In genomic region chr1:155204560-155205162, GRCm38 (mm10) we compare ENCODE assay signal across 11 mouse cellular contexts. TPM values are rescaled to one million over a fixed set of nuclear protein-coding genes. Genes with fewer than 3 reads are reported as not detected.
DNase-seq lines count a peak whose midpoint lies in the region; ATAC-seq and TF ChIP-seq lines count a peak whose summit lies in the region.
"Had no signal": no experiment of that assay in that cellular context is flagged by ENCODE, and none has a peak within 500 bp of the region (broad histone marks: within the 10 kb centered on the region; RNA-seq: fewer than 3 reads in every experiment).

No protein-coding gene starts in this region.

- peak; percentile 85 for DNase-seq in heart, adult 11 months
- no peak for DNase-seq in heart, postnatal 36 days
- no peak for DNase-seq in limb, embryonic 10.5 days (ENCODE audit: low spot score)
- no peak for DNase-seq in forebrain, embryonic 11.5 days (ENCODE audit: low spot score)
- DNase-seq in midbrain, embryonic 14.5 days: peak; percentile 84
- DNase-seq in thymus, adult 2 months: no peak
- DNase-seq: gastrocnemius, postnatal 10 days had no signal

- 81% methylated on average over 8 of the region's 8 CpGs for WGBS in limb, embryonic 12.5 days
- 92% methylated on average over 8 of the region's 8 CpGs for WGBS in limb, embryonic 10.5 days
- WGBS in forebrain, embryonic 11.5 days: 84% methylated on average over 8 of the region's 8 CpGs
- 53% methylated on average over 8 of the region's 8 CpGs for WGBS in midbrain, embryonic 14.5 days
- WGBS in thymus, adult 2 months: 93% methylated on average over 8 of the region's 8 CpGs

- ATAC-seq in limb, embryonic 12.5 days (ENCODE audit: insufficient number of reproducible peaks, insufficient read depth, low FRiP score, low TSS enrichment, low read depth): no peak
- no peak for ATAC-seq in forebrain, embryonic 11.5 days (replicated peaks; ENCODE audit: low FRiP score)
- ATAC-seq in midbrain, embryonic 14.5 days (ENCODE audit: low FRiP score, low TSS enrichment): no peak
- no peak for ATAC-seq in CD4-positive, CD25-positive, alpha-beta regulatory T cell, adult 4 months
- ATAC-seq: intestine, embryonic 16.5 days had no signal

- no peak overlapping the region for H3K4me3 ChIP-seq in limb, embryonic 12.5 days (replicated peaks)
- H3K4me3 ChIP-seq in limb, embryonic 10.5 days: no peak overlapping the region
- H3K4me3 ChIP-seq in forebrain, embryonic 11.5 days (ENCODE audit: low read depth, low read length): no peak overlapping the region
- H3K4me3 ChIP-seq in midbrain, embryonic 14.5 days (replicated peaks; ENCODE audit: low read depth, low read length): no peak overlapping the region
- no peak overlapping the region for H3K4me3 ChIP-seq in thymus, adult 2 months (ENCODE audit: control insufficient read depth, insufficient read depth, low read length)

- no peaks in the 10 kb centered on the region for H3K27me3 ChIP-seq in limb, embryonic 12.5 days
- no peaks in the 10 kb centered on the region for H3K27me3 ChIP-seq in limb, embryonic 10.5 days (ENCODE audit: low read depth, poor library complexity, severe bottlenecking)
- H3K27me3 ChIP-seq in forebrain, embryonic 11.5 days (ENCODE audit: control insufficient read depth, insufficient read depth, low read length): no peaks in the 10 kb centered on the region
- H3K27me3 ChIP-seq in midbrain, embryonic 14.5 days (ENCODE audit: control insufficient read depth, insufficient read depth, low read length): no peaks in the 10 kb centered on the region
- no peaks in the 10 kb centered on the region for H3K27me3 ChIP-seq in thymus, adult 2 months (ENCODE audit: control insufficient read depth, insufficient read depth, low read length)

- H3K27ac ChIP-seq in limb, embryonic 12.5 days: peak overlapping the region; percentile 64
- no peak overlapping the region for H3K27ac ChIP-seq in limb, embryonic 10.5 days
- H3K27ac ChIP-seq in forebrain, embryonic 11.5 days (ENCODE audit: low read depth, low read length): peak overlapping the region; percentile 46; the same call in 1 of the 2 replicates
- H3K27ac ChIP-seq in midbrain, embryonic 14.5 days (replicated peaks; ENCODE audit: low read depth, low read length): peak overlapping the region; percentile 61; the same call in 1 of the 2 replicates
- H3K27ac ChIP-seq in thymus, adult 2 months (ENCODE audit: control insufficient read depth, insufficient read depth, low read length): no peak overlapping the region
- H3K27ac ChIP-seq: liver, embryonic 14.5 days had no signal

- no peaks in the 10 kb centered on the region for H3K9me3 ChIP-seq in limb, embryonic 12.5 days
- no peaks in the 10 kb centered on the region for H3K9me3 ChIP-seq in limb, embryonic 10.5 days (replicated peaks)
- H3K9me3 ChIP-seq in forebrain, embryonic 11.5 days (ENCODE audit: control insufficient read depth, low read length): no peaks in the 10 kb centered on the region
- no peaks in the 10 kb centered on the region for H3K9me3 ChIP-seq in midbrain, embryonic 14.5 days (ENCODE audit: control insufficient read depth, low read length)

- no peak overlapping the region for H3K4me2 ChIP-seq in limb, embryonic 12.5 days
- H3K4me2 ChIP-seq in forebrain, embryonic 11.5 days (ENCODE audit: low read depth, low read length, severe bottlenecking): no peak overlapping the region
- no peak overlapping the region for H3K4me2 ChIP-seq in midbrain, embryonic 14.5 days (ENCODE audit: low read length)

- H3K9ac ChIP-seq in limb, embryonic 12.5 days (replicated peaks): no peak overlapping the region
- H3K9ac ChIP-seq in forebrain, embryonic 11.5 days (ENCODE audit: low read length): no peak overlapping the region; the same call in none of the 2 replicates
- H3K9ac ChIP-seq in midbrain, embryonic 14.5 days (replicated peaks; ENCODE audit: low read length): no peak overlapping the region
- H3K9ac ChIP-seq: liver, embryonic 14.5 days had no signal

- H3K4me1 ChIP-seq in limb, embryonic 12.5 days (replicated peaks): peaks cover 39% of the 10 kb centered on the region
- H3K4me1 ChIP-seq in limb, embryonic 10.5 days: peaks cover 26% of the 10 kb centered on the region
- peaks cover 9% of the 10 kb centered on the region; the same call in 1 of the 2 replicates for H3K4me1 ChIP-seq in forebrain, embryonic 11.5 days (replicated peaks; ENCODE audit: control insufficient read depth, insufficient read depth, low read length)
- peaks cover 50% of the 10 kb centered on the region for H3K4me1 ChIP-seq in midbrain, embryonic 14.5 days (ENCODE audit: control insufficient read depth, insufficient read depth, low read length)
- H3K4me1 ChIP-seq in thymus, adult 2 months (replicated peaks; ENCODE audit: control insufficient read depth, insufficient read depth, low read length): peaks cover 6% of the 10 kb centered on the region

- TF ChIP-seq POLR2A in thymus, adult 2 months (IDR thresholded peaks at IDR 0.05; ENCODE audit: control insufficient read depth, extremely low read depth, insufficient read depth, low read length, poor library complexity): no peak

- no peak for TF ChIP-seq CTCF in thymus, adult 2 months (IDR thresholded peaks at IDR 0.05; ENCODE audit: borderline replicate concordance, control insufficient read depth, extremely low read depth, insufficient read depth, low read length, poor library complexity)

- peaks cover 72% of the 10 kb centered on the region for H3K36me3 ChIP-seq in limb, embryonic 12.5 days
- H3K36me3 ChIP-seq in limb, embryonic 10.5 days: peaks cover 76% of the 10 kb centered on the region
- H3K36me3 ChIP-seq in forebrain, embryonic 11.5 days (ENCODE audit: control insufficient read depth, insufficient read depth, low read length): peaks cover 3% of the 10 kb centered on the region; the same call in 1 of the 2 replicates
- peaks cover 40% of the 10 kb centered on the region for H3K36me3 ChIP-seq in midbrain, embryonic 14.5 days (ENCODE audit: control insufficient read depth, insufficient read depth, low read length)
- peaks cover 50% of the 10 kb centered on the region for H3K36me3 ChIP-seq in thymus, adult 2 months (ENCODE audit: control insufficient read depth, insufficient read depth, low read length)

- intact Hi-C loops in heart, postnatal 36 days (cut with DNase I): loop anchor here (5.0 kb wide), 1 partner anchor 42 kb away; no protein-coding TSS in a partner anchor

RNA-seq across cellular contexts. Expression of gene BC034090, which starts 39.6 kb away (rescaled TPM):
- total RNA-seq in heart, postnatal 36 days (2021): 10 to 100 TPM; 32.0 to 34.3 TPM
- polyA plus RNA-seq in limb, embryonic 12.5 days (2016; fragmentation: Nextera tagmentation; extraction: Ambion mirVana): 8.4 and 8.6 TPM in 2 replicates
- polyA plus RNA-seq in limb, embryonic 10.5 days (2016; fragmentation: Nextera tagmentation; extraction: Ambion mirVana): 5.2 and 6.8 TPM in 2 replicates
- 3.2 and 3.3 TPM in 2 replicates for polyA plus RNA-seq in forebrain, embryonic 11.5 days (2014; fragmentation: Nextera tagmentation; extraction: Ambion mirVana)
- 3.4 and 3.5 TPM in 2 replicates for polyA plus RNA-seq in midbrain, embryonic 14.5 days (2014; fragmentation: Nextera tagmentation; extraction: Ambion mirVana)
- polyA plus RNA-seq in thymus, adult 2 months (2012; rRNA removed): 7.6 and 13.1 TPM in 2 replicates
- under 1 TPM; 0.29 to 0.32 TPM for polyA plus RNA-seq in CD4-positive, CD25-positive, alpha-beta regulatory T cell, adult 4 months (2017; shearing (Covaris generic))

RNA-seq across cellular contexts. Expression of gene Stx6, which starts 46.1 kb away (rescaled TPM):
- 10 to 100 TPM; 19.9 to 23.8 TPM for total RNA-seq in heart, postnatal 36 days (2021)
- 112 and 113 TPM in 2 replicates for polyA plus RNA-seq in limb, embryonic 12.5 days (2016; fragmentation: Nextera tagmentation; extraction: Ambion mirVana)
- 83.1 and 95.4 TPM in 2 replicates for polyA plus RNA-seq in limb, embryonic 10.5 days (2016; fragmentation: Nextera tagmentation; extraction: Ambion mirVana)
- polyA plus RNA-seq in forebrain, embryonic 11.5 days (2014; fragmentation: Nextera tagmentation; extraction: Ambion mirVana): 102 and 119 TPM in 2 replicates
- polyA plus RNA-seq in midbrain, embryonic 14.5 days (2014; fragmentation: Nextera tagmentation; extraction: Ambion mirVana): 121 and 124 TPM in 2 replicates
- polyA plus RNA-seq in thymus, adult 2 months (2012; rRNA removed): 232 and 272 TPM in 2 replicates
- 10 to 100 TPM; 50.0 to 58.4 TPM for polyA plus RNA-seq in CD4-positive, CD25-positive, alpha-beta regulatory T cell, adult 4 months (2017; shearing (Covaris generic))

RNA-seq across cellular contexts. Expression of gene Mr1, which starts 58.0 kb away (rescaled TPM):
- 1 to 10 TPM; 6.4 to 8.5 TPM for total RNA-seq in heart, postnatal 36 days (2021)
- 4.0 and 5.0 TPM in 2 replicates for polyA plus RNA-seq in limb, embryonic 12.5 days (2016; fragmentation: Nextera tagmentation; extraction: Ambion mirVana)
- polyA plus RNA-seq in limb, embryonic 10.5 days (2016; fragmentation: Nextera tagmentation; extraction: Ambion mirVana): 0.62 and 1.5 TPM in 2 replicates
- 0.55 and 0.96 TPM in 2 replicates for polyA plus RNA-seq in forebrain, embryonic 11.5 days (2014; fragmentation: Nextera tagmentation; extraction: Ambion mirVana)
- 0.47 and 1.1 TPM in 2 replicates for polyA plus RNA-seq in midbrain, embryonic 14.5 days (2014; fragmentation: Nextera tagmentation; extraction: Ambion mirVana)
- 33.5 and 37.9 TPM in 2 replicates for polyA plus RNA-seq in thymus, adult 2 months (2012; rRNA removed)
- polyA plus RNA-seq in CD4-positive, CD25-positive, alpha-beta regulatory T cell, adult 4 months (2017; shearing (Covaris generic)): 10 to 100 TPM; 17.9 to 26.0 TPM

Comparison
In these comparisons a context has a peak if more than half of its experiments do, and no peak if none do; other contexts are left out.
1. DNase-seq: peak in heart, adult 11 months (single experiment) and midbrain, embryonic 14.5 days (single experiment); none in heart, postnatal 36 days (0 of 2), limb, embryonic 10.5 days (single experiment), forebrain, embryonic 11.5 days (single experiment) and thymus, adult 2 months (single experiment).
2. H3K27ac ChIP-seq: peak in limb, embryonic 12.5 days (single experiment), forebrain, embryonic 11.5 days (single experiment) and midbrain, embryonic 14.5 days (single experiment); none in limb, embryonic 10.5 days (single experiment) and thymus, adult 2 months (single experiment).